Mouse (Mus musculus) cerebellum, adult 8-10 months (tissue): ENCODE measurements around the gene Il1f10.

Experiments used
- DNase-seq: peaks from one replicate; pipeline ENCODE4 v3.0.0; 2022

Gene Il1f10

DNA sequence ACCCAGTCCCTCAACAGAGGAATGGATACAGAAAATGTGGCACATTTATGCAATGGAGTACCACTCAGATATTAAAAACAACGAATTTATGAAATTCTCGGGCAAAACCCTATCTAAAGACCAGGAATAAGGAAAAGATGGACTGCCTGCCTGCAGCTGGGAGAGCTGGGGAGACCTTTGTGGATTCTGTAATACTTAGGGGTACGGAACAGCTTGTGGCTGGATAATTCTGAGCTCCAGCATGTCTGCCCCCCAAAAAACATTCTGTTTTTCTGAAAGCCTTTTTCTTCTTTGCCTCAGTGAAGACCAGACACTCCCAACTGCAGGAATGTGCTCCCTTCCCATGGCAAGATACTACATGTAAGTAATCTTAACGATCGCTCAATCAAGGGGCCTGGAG lies at the start of gene Il1f10:
TSS of gene Il1f10 (plus strand) at position 301 of the 400 bp plus-strand sequence.
- DNase-seq: no peak

DNA sequence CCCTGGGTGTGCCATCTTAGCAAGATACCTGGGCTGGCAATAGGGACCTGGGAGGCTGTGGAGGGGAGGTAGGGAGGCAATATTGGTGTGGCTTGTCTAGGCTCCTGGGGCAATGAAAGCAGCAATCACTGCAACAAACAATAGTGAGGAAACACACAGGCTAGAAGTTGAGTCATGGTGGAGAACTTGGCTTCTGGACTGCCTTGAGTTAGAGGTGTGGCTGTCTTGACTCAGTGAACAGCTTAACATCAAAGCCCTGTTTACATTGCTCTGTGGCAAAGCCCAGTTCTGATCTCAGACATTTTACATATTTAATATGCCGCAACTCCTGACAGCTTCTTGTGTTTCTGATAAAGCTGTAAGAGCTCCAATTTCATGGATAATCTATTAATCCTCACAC lies 23.5 kb upstream of the Il1f10 start:
- no peak for DNase-seq

- no peak for DNase-seq
These were observed 17.4 kb upstream of the Il1f10 start for GRCm38 (mm10) chr2:24273619-24274018.

GRCm38 (mm10) chr2:24275146-24275545 lies 15.8 kb upstream of the Il1f10 start:
- DNase-seq: no peak

DNA sequence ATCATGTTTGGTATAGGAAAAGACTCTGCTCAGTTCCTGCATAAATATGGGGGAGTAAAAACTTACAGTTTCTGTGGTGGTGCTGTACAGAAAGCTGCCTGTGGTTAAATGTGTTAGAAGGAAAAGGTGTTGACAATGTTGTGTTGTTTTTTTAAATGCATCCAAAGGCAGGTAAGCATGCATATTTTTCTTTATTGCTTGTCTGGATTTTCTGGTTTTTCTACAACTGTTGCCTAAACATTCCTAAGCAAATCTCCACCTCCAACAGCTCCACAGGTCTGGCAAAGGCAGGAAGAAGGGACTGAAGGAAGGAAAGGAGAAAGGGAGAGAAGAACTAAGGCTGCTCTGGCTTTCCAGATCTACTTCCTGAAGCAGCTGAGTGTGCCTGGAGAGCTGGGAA lies 14.3 kb upstream of the Il1f10 start, which contains the start of gene Il1f5:
TSS of gene Il1f5 (plus strand) at position 301 of the 400 bp plus-strand sequence.
- no peak for DNase-seq

DNA sequence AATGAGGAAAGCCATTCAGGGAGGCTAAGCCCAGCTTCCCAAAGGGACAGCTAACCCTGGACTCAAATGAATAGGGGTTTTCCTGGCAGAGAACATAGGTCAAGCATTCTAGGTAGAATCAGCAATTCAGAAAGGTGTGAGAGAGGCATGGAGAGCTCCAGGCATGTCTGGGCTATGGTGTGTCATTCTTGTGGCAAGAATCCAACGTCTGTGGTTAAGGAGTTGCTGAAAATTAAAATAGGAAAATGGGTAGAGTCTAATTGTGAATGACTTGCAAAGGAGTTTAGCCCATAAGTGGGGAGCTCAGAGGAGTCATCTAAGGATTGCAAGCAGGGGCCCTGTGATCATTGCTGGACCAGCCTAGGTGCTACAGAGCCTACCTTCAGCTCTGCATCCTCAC lies 3.6 kb downstream of the Il1f10 start:
- DNase-seq: no peak

- peak; percentile 21 for DNase-seq
These were observed 5.8 kb downstream of the Il1f10 start for GRCm38 (mm10) chr2:24296837-24297236.

- DNase-seq: no peak
These were observed 20.5 kb downstream of the Il1f10 start for GRCm38 (mm10) chr2:24311302-24312001.

DNA sequence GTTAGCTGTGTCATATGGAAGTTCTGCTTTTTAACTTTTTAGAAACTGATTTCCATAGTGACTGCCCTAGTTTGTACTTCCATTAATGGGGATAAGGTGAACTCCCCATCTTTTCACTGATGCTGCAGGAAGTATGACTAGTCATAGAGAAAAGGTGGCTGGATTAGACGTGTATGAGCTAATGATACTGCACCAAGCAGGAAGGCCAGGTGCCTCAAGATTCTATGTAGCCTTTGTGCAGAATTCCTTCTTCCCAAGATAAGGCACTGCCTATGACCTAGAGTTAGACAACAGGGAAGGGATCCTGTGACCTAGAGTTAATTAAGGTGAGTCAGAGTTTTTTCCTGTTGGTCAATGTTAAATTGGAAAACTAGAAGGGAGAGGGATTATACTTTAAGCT lies 25.9 kb downstream of the Il1f10 start:
- DNase-seq: no peak

DNA sequence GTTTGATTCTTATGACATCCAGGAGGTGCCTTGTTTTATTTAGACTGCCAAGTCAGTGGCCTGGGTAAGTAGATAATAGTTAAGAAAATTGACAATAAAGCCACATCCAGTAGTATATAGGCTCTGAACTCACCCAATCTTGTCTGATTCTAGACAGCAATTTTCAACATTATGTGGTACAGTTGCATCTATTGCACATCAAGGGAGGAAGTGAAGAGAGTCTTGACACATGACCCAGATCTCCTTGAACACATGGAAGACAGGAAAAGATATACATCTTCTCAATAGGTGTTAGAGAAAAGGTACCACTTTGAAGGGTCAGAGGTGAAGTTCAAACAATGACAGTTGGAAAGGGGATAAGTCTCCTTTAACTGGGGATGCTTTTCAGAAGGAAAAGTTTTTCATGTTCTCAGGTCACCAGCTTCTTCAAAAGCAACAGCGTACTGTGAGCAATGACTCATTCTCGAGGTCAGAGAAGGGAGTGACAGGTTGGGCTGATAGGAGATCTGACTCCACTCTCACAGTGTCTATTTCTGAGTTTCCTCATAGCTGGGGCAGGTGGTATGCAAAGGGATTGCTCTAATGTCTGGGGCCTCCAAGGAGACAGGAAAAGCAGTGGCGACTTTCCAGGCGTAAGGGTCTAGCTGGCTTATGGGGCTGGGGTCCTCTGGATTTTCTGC lies 27.1 kb downstream of the Il1f10 start:
- DNase-seq: no peak

GRCm38 (mm10) chr2:24335333-24335732 lies 44.3 kb downstream of the Il1f10 start:
- no peak for DNase-seq

DNA sequence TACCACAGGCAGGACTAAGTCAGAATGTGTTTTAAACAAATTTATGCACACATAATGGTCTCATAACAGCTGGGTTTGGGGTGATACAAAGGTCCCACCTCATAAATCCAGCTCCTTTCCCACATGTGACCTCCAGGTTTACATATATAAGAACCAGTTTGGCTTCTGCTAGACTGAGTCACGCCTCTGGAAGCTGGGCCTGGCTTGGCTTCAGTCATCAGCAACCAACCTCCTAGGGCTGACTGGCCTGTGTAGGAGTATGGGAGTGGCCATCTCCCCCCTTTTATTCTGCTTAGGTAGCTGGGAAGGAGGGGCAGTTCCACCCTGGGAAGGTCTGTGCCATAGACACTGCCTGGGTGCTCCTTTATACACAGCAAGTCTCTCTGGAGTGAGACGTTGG lies 45.5 kb downstream of the Il1f10 start, which contains the start of gene Il1rn:
TSS of gene Il1rn (plus strand) at position 309 of the 400 bp plus-strand sequence.
- no peak for DNase-seq

DNA sequence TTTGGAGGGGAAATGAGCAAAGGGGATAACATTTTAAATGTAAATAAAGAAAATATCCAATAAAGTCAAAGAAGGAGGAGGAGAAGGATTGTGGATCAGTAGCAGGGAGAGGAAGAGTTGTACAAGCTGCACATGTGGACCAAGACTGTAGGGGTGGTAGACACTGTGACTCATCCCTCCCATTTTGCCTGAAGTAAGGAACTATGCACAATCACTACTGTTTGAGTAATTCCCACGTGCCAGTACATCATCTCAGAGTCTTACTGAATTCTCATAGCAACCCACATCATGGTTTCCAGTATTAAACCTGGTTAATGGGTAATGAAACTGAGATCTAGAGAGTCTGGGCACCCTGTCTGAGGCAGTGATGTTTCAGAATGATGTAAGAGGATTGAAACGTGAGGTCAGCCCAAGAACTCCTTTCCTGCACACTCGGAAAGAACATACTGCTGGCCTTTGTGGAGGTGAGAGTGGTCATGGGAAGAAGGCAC lies 50.4 kb downstream of the Il1f10 start:
- no peak for DNase-seq
